In the genomic region with DNA sequence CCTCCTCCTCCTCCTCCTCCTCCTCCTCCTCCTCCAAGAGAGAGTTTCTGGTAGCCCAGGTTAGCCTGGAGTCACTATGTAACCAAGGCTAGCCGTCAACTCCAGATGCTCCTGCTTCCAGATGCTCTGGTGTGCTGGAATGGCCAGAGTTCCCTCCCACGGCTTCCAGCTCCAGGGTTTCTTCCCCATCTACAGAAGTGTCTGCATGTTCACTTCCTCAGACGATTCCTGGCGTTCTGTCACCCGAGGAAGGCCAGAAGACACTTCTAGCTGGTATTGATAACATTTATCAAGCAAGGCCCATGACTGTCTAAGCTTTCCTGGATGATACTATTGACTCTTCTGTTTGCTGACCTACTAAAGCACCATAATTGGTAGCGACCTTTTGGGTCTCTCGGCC, we compare ENCODE assay signal across 14 mouse cellular contexts. TPM values are rescaled to one million over a fixed set of nuclear protein-coding genes. Genes with fewer than 3 reads are reported as not detected.
DNase-seq lines count a peak whose midpoint lies in the region; ATAC-seq lines count a peak whose summit lies in the region.
"Had no signal": no experiment of that assay in that cellular context is flagged by ENCODE, and none has a peak within 500 bp of the region (broad histone marks: within the 10 kb centered on the region; RNA-seq: fewer than 3 reads in every experiment).

No protein-coding gene starts in this region.

- peaks cover 75% of the 10 kb centered on the region for H3K4me1 ChIP-seq in heart, embryonic 13.5 days
- peaks cover 13% of the 10 kb centered on the region for H3K4me1 ChIP-seq in heart, embryonic 11.5 days (ENCODE audit: control insufficient read depth, insufficient read depth, low read length)
- peaks cover 71% of the 10 kb centered on the region for H3K4me1 ChIP-seq in liver, embryonic 13.5 days (replicated peaks)
- peaks cover 28% of the 10 kb centered on the region for H3K4me1 ChIP-seq in intestine, embryonic 16.5 days (ENCODE audit: control insufficient read depth, insufficient read depth, low read length)

- no peak overlapping the region for H3K4me2 ChIP-seq in heart, embryonic 13.5 days
- H3K4me2 ChIP-seq in heart, embryonic 11.5 days, result no peak overlapping the region
- no peak overlapping the region for H3K4me2 ChIP-seq in liver, embryonic 13.5 days
- H3K4me2 ChIP-seq in intestine, embryonic 16.5 days (ENCODE audit: low read depth, low read length), result no peak overlapping the region
- H3K4me2 ChIP-seq: embryonic facial prominence, embryonic 12.5 days; limb, embryonic 15.5 days had no signal

- 43% methylated on average over 7 of the region's 7 CpGs for WGBS in heart, embryonic 13.5 days
- 55% methylated on average over 7 of the region's 7 CpGs for WGBS in heart, embryonic 11.5 days (ENCODE audit: insufficient replicate concordance)
- 30% methylated on average over 7 of the region's 7 CpGs for WGBS in liver, embryonic 13.5 days (ENCODE audit: insufficient replicate concordance)
- 56% methylated on average over 7 of the region's 7 CpGs for WGBS in intestine, embryonic 16.5 days

- ATAC-seq in heart, embryonic 13.5 days (ENCODE audit: extremely low read depth, insufficient number of reproducible peaks, low FRiP score, low TSS enrichment), result no peak
- ATAC-seq in heart, embryonic 11.5 days (replicated peaks; ENCODE audit: insufficient number of reproducible peaks, low FRiP score, low TSS enrichment), result no peak
- ATAC-seq in liver, embryonic 13.5 days (ENCODE audit: low read depth), result no peak
- no peak for ATAC-seq in intestine, embryonic 16.5 days
- ATAC-seq: forebrain, postnatal 0 days had no signal

- no peak overlapping the region for H3K4me3 ChIP-seq in heart, embryonic 13.5 days
- no peak overlapping the region for H3K4me3 ChIP-seq in heart, embryonic 11.5 days (ENCODE audit: low read depth, low read length)
- no peak overlapping the region for H3K4me3 ChIP-seq in liver, embryonic 13.5 days (replicated peaks)
- no peak overlapping the region for H3K4me3 ChIP-seq in intestine, embryonic 16.5 days (ENCODE audit: low read length)
- H3K4me3 ChIP-seq: embryonic facial prominence, embryonic 12.5 days; limb, embryonic 15.5 days had no signal

- H3K36me3 ChIP-seq in heart, embryonic 13.5 days, result no peaks in the 10 kb centered on the region
- H3K36me3 ChIP-seq in heart, embryonic 11.5 days (ENCODE audit: control insufficient read depth, insufficient read depth, low read length), result no peaks in the 10 kb centered on the region
- H3K36me3 ChIP-seq in liver, embryonic 13.5 days, result no peaks in the 10 kb centered on the region; the same call in 1 of the 2 replicates
- H3K36me3 ChIP-seq in intestine, embryonic 16.5 days (ENCODE audit: control insufficient read depth, insufficient read depth, low read length), result no peaks in the 10 kb centered on the region
- H3K36me3 ChIP-seq: embryonic facial prominence, embryonic 12.5 days; limb, embryonic 15.5 days had no signal

- H3K9me3 ChIP-seq in heart, embryonic 13.5 days, result no peaks in the 10 kb centered on the region
- no peaks in the 10 kb centered on the region for H3K9me3 ChIP-seq in heart, embryonic 11.5 days (replicated peaks; ENCODE audit: control insufficient read depth, low read length)
- no peaks in the 10 kb centered on the region for H3K9me3 ChIP-seq in liver, embryonic 13.5 days (replicated peaks)
- H3K9me3 ChIP-seq in intestine, embryonic 16.5 days (ENCODE audit: control insufficient read depth, low read length), result no peaks in the 10 kb centered on the region
- H3K9me3 ChIP-seq: embryonic facial prominence, embryonic 12.5 days; limb, embryonic 15.5 days had no signal

- DNase-seq in liver, embryonic 13.5 days, result no peak
- DNase-seq in liver (no peak), NIH3T3 (ENCODE audit: low read depth) (peak; percentile 23)
- no peak for DNase-seq in right cerebral cortex, postnatal 10 days (ENCODE audit: low spot score in 2 of 2)
- DNase-seq: cerebellum, adult 9-10 months; forebrain, postnatal 0 days; kidney, postnatal 4 days; right cerebral cortex, adult 18-20 months; thymus, adult 2 months had no signal

- 0 out of 2 replicates have a peak overlapping the region, but pooled peaks have one; percentile 48 for H3K9ac ChIP-seq in heart, embryonic 13.5 days
- no peak overlapping the region for H3K9ac ChIP-seq in heart, embryonic 11.5 days (ENCODE audit: low read depth, low read length)
- no peak overlapping the region for H3K9ac ChIP-seq in liver, embryonic 13.5 days
- no peak overlapping the region for H3K9ac ChIP-seq in intestine, embryonic 16.5 days (ENCODE audit: low read depth, low read length)
- H3K9ac ChIP-seq: embryonic facial prominence, embryonic 12.5 days; forebrain, postnatal 0 days; limb, embryonic 15.5 days had no signal

- H3K27ac ChIP-seq in heart, embryonic 13.5 days (replicated peaks), result peak overlapping the region; percentile 80
- H3K27ac ChIP-seq in heart, embryonic 11.5 days (ENCODE audit: low read depth, low read length), result no peak overlapping the region
- peak overlapping the region; percentile 53 for H3K27ac ChIP-seq in liver, embryonic 13.5 days
- H3K27ac ChIP-seq in intestine, embryonic 16.5 days (ENCODE audit: low read length), result peak overlapping the region; percentile 62
- H3K27ac ChIP-seq: embryonic facial prominence, embryonic 12.5 days had no signal

- H3K27me3 ChIP-seq in heart, embryonic 13.5 days (replicated peaks), result no peaks in the 10 kb centered on the region
- no peaks in the 10 kb centered on the region for H3K27me3 ChIP-seq in heart, embryonic 11.5 days (ENCODE audit: control insufficient read depth, insufficient read depth, low read length)
- H3K27me3 ChIP-seq in liver, embryonic 13.5 days, result no peaks in the 10 kb centered on the region
- no peaks in the 10 kb centered on the region for H3K27me3 ChIP-seq in intestine, embryonic 16.5 days (replicated peaks; ENCODE audit: control insufficient read depth, insufficient read depth, low read length)
- H3K27me3 ChIP-seq: embryonic facial prominence, embryonic 12.5 days; limb, embryonic 15.5 days had no signal

RNA-seq across cellular contexts. Expression of gene Fnbp1, which starts 16.7 kb away (rescaled TPM):
- polyA plus RNA-seq in heart, embryonic 13.5 days (2015; fragmentation: Nextera tagmentation; extraction: Ambion mirVana), result 17.6 and 18.7 TPM in 2 replicates
- 19.5 and 20.4 TPM in 2 replicates for polyA plus RNA-seq in heart, embryonic 11.5 days (2014; fragmentation: Nextera tagmentation; extraction: Ambion mirVana)
- polyA plus RNA-seq in liver, embryonic 13.5 days (2015; fragmentation: Nextera tagmentation; extraction: Ambion mirVana), result 5.7 and 6.9 TPM in 2 replicates
- polyA plus RNA-seq in intestine, embryonic 16.5 days (2015; fragmentation: Nextera tagmentation; extraction: Ambion mirVana), result 19.0 and 21.1 TPM in 2 replicates

RNA-seq across cellular contexts. Expression of gene Gpr107, which starts 27.0 kb away (rescaled TPM):
- polyA plus RNA-seq in heart, embryonic 13.5 days (2015; fragmentation: Nextera tagmentation; extraction: Ambion mirVana), result 29.7 and 34.8 TPM in 2 replicates
- 30.4 and 33.8 TPM in 2 replicates for polyA plus RNA-seq in heart, embryonic 11.5 days (2014; fragmentation: Nextera tagmentation; extraction: Ambion mirVana)
- polyA plus RNA-seq in liver, embryonic 13.5 days (2015; fragmentation: Nextera tagmentation; extraction: Ambion mirVana), result 11.8 and 14.1 TPM in 2 replicates
- 30.4 and 32.5 TPM in 2 replicates for polyA plus RNA-seq in intestine, embryonic 16.5 days (2015; fragmentation: Nextera tagmentation; extraction: Ambion mirVana)
